Mouse (Mus musculus) ES-Bruce4 (cell line): ENCODE results near the gene Mdm2.

Source experiments
- CTCF ChIP-seq: IDR thresholded peaks from one replicate; pipeline ENCODE4 v1.8.1; 2011; ENCODE audit warnings: low read depth, low read length
- POLR2A ChIP-seq: IDR thresholded peaks from one replicate; pipeline ENCODE4 v1.8.1; 2011; ENCODE audit warnings: low read length; ENCODE audit not compliant: insufficient read depth

DNA sequence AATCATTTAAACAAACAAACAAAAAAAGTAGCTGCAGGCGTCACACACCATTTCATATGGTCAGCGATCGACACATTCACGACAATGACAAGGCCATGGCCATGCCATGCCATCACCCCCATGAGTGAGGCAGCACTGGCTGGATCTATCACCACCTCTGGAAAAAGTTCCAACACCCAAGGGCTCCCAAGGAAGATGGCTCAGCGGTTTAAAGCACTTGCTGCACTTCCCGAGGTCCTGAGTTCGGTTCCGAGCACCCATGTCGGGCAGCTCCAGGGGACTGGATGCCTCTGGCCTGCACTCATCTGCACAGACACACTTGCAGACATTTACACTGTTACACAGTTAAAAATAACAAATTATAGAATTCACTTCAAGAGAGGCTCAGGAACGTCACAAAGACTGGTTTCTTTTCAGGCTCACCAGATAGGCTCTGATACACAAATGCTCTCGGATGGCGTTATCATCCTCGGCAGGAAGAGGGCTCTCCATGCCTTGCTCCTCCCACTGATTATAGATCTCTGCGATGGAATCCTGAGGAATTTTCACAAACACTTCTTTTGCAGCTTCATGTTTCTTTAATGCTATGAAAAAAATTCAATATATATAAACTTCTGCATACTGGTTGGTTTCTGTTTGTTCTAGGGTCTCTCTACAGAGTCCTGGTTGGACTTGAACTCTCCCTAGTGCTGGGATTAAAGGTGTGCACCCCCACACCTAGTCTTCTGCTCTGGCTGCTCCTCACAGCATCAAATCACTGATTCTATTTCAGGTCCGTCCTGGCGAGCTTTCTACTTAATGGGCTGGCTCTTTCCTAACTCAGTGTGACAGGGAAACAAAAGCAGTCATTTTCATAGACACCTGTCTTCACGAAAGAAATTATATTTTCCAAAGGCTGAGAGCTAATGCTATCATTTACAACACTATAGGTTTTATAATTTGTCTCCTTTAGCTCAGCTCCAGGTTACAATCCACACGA, 48.5 kb upstream of the Mdm2 start:
- TF ChIP-seq CTCF (no peak), POLR2A (no peak)
